Mouse (Mus musculus) G1E (cell line): ENCODE results near the gene Atf6.

Source experiments
- CTCF ChIP-seq: IDR thresholded peaks from 2 replicates; pipeline ENCODE4 v1.5.1; 2012; ENCODE audit warnings: low read depth, low read length, inconsistent platforms, mixed read lengths
- GATA1 ChIP-seq: IDR thresholded peaks from 2 replicates; pipeline ENCODE4 v1.6.1; 2012; ENCODE audit warnings: borderline replicate concordance, low read length, inconsistent platforms, mixed read lengths
- GATA2 ChIP-seq: IDR thresholded peaks from 2 replicates; pipeline ENCODE4 v1.6.1; 2012; ENCODE audit warnings: low read depth, low read length, inconsistent platforms, borderline replicate concordance
- POLR2AphosphoS5 ChIP-seq: IDR thresholded peaks from 2 replicates; pipeline ENCODE4 v1.6.1; 2012; ENCODE audit warnings: low read depth, low read length, inconsistent platforms; ENCODE audit not compliant: insufficient replicate concordance
- TAL1 ChIP-seq: conservative IDR thresholded peaks from 2 replicates; pipeline ENCODE4 v1.6.1; 2012; ENCODE audit warnings: low read depth, low read length, inconsistent platforms, mixed read lengths

- no peak for TF ChIP-seq CTCF
- TF ChIP-seq GATA1, result no peak
- TF ChIP-seq GATA2, result no peak
- no peak for TF ChIP-seq POLR2AphosphoS5
- TF ChIP-seq TAL1, result no peak
Observed at GRCm38 (mm10) chr1:170659260-170659659, 208.3 kb downstream of the Atf6 start.
